Mouse (Mus musculus) heart, embryonic 16.5 days (tissue): ENCODE results near the gene Trim28. TPM values are rescaled to one million over a fixed set of nuclear protein-coding genes. Genes with fewer than 3 reads are reported as not detected.

Source experiments
- ATAC-seq: fragments of 200-750 bp; cut with Nextera tagmentation; replicated peaks from 2 replicates; pipeline ENCODE4 v1.8.0; 2017; ENCODE audit warnings: moderate number of reproducible peaks; ENCODE audit not compliant: insufficient read depth, low FRiP score; ENCODE audit errors: extremely low read depth
- H3K27ac ChIP-seq: fragments of 300-500 bp; sonication (generic); 2 replicates; pipeline ENCODE4 v1.5.1; 2014; ENCODE audit warnings: mild to moderate bottlenecking, low read length, control low read depth, moderate library complexity
- H3K27me3 ChIP-seq: fragments of 300-500 bp; sonication (generic); 2 replicates; pipeline ENCODE4 v1.6.1; 2014; ENCODE audit warnings: low read length, mixed read lengths; ENCODE audit not compliant: control insufficient read depth, insufficient read depth
- H3K36me3 ChIP-seq: fragments of 300-500 bp; sonication (generic); 2 replicates; pipeline ENCODE4 v1.6.1; 2014; ENCODE audit not compliant: control insufficient read depth, insufficient read depth
- H3K4me1 ChIP-seq: fragments of 300-500 bp; sonication (generic); 2 replicates; pipeline ENCODE4 v1.6.1; 2014; ENCODE audit warnings: low read length, mixed read lengths; ENCODE audit not compliant: control insufficient read depth, insufficient read depth
- H3K4me2 ChIP-seq: fragments of 300-500 bp; sonication (generic); 2 replicates; pipeline ENCODE4 v1.6.1; 2014; ENCODE audit warnings: low read depth, mild to moderate bottlenecking, control low read depth, low read length
- H3K4me3 ChIP-seq: fragments of 300-500 bp; sonication (generic); 2 replicates; pipeline ENCODE4 v1.5.1; 2014; ENCODE audit warnings: mild to moderate bottlenecking, control low read depth, low read length
- H3K9ac ChIP-seq: fragments of 300-500 bp; sonication (generic); 2 replicates; pipeline ENCODE4 v1.6.1; 2014; ENCODE audit warnings: low read length, control low read depth
- H3K9me3 ChIP-seq: fragments of 300-500 bp; sonication (generic); replicated peaks from 2 replicates; pipeline ENCODE4 v1.6.1; 2016; ENCODE audit warnings: low read length; ENCODE audit not compliant: control insufficient read depth
- WGBS: fragments of 180-500 bp; shearing (Covaris S2); extraction: QIAGEN DNeasy Blood & Tissue Kit; methylation state at CpG from one replicate; pipeline ENCODE4 v1.1.7; 2014; 5-methylcytosine and 5-hydroxymethylcytosine counted together
- polyA plus RNA-seq: library from polyadenylated mRNA; unstranded; fragments of >200 nt; fragmentation: Nextera tagmentation; extraction: Ambion mirVana; gene quantifications from 2 replicates; pipeline ENCODE4 v1.2.1, GENCODE M21; 2015

Trim28 gene
- polyA plus RNA-seq, 1 experiment from 2014 or later: 123 TPM

DNA sequence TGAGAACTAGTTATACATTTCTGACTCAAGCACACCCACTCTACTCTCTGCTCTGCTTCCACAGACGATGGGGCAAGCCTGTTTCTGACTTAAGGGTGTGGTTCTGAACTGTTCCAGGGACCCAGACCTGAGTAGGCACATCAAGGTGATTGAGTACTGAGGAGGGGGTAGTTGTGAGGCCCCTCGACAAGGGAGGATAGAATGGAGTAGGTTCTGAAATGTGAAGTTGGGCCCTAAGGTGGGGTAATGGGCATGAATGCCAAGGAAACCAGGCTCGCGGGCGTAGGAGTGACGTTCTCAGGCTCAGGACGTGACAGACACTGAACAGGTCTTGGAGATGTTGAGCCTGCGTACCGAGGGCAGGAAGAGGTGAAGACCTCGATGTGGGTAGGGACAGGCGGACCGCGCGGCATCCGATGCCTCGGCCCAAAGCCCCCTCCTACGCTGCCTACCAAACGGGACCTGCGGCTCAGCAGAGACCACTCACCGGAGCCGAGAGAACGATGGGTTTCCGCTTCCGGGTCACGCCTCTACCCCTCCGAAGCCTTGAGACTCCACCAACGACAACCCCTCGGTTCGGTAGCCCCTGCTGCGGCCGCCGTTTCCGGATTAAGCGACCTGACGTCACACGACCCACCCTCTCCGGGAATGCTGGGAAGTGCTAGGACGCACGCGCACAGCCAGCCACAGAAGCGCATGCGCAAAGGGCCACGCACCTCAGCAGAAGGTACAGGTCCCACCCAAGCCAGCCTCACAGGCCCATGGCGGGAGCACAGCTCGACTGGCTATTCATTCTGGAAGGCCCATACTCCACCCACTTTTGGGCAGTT lies 35.4 kb downstream of the Trim28 start, which contains the start of gene Chmp2a:
Chmp2a (minus strand) TSS at position 660 of the 830 bp plus-strand sequence.
- Histone ChIP-seq H3K4me1 (peaks cover 31% of the 10 kb centered on the region), H3K27ac (peak within 1 kb of the TSS; percentile 85), H3K9me3 (no peaks in the 10 kb centered on the region), H3K36me3 (peaks cover 44% of the 10 kb centered on the region), H3K9ac (peak within 1 kb of the TSS; percentile 85), H3K4me3 (peak within 1 kb of the TSS; percentile 74), H3K27me3 (no peaks in the 10 kb centered on the region), H3K4me2 (peak within 1 kb of the TSS; percentile 86)
- peak; percentile 67 for ATAC-seq
- WGBS: under 1% methylated on average over 45 of the region's 45 CpGs

DNA sequence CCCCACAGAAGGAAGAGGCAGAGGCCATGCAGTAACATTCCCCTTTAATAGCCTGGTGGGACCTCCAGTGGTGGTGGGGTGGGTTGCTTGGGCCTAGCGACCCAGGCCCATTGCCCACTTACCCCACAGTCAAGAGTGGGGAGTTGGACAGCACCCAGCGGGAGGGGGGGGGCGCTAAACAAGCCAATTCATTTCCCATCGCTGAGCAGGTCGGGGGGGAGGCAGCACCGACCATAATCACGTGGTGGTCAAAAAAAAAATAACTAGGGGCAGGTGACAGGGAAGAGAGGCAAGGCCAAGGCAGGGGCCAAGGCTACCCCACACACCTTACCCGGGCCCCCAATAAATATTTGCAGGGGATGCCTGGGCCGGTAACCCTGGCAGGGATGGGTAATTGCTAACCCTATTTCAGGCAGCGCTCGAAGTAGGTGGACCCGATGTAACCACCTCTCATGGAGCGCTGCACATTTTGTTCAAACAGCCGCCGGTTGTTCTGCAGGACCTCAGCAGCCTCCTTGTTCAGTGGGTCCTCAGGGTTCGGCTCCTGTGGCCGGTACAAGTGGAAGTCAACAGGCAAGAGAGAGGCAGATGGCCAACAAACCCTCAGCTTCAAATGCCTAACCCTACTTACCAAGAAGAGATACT lies 36.4 kb downstream of the Trim28 start:
- H3K27ac ChIP-seq: peak overlapping the region; percentile 85
- peak overlapping the region; percentile 86; the same call in 1 of the 2 replicates for H3K4me2 ChIP-seq
- peaks cover 33% of the 10 kb centered on the region for H3K4me1 ChIP-seq
- no peak overlapping the region; the same call in 1 of the 2 replicates for H3K4me3 ChIP-seq
- H3K36me3 ChIP-seq: peaks cover 34% of the 10 kb centered on the region
- 86% methylated on average over 17 of the region's 17 CpGs for WGBS
- no peak for ATAC-seq
- H3K9ac ChIP-seq: peak overlapping the region; percentile 62; the same call in 1 of the 2 replicates
- H3K27me3 ChIP-seq: no peaks in the 10 kb centered on the region
- H3K9me3 ChIP-seq: no peaks in the 10 kb centered on the region

GRCm38 (mm10) chr7:13036806-13037205 lies 37.9 kb downstream of the Trim28 start:
- peak overlapping the region; percentile 90 for H3K9ac ChIP-seq
- peaks cover 19% of the 10 kb centered on the region for H3K36me3 ChIP-seq
- H3K4me2 ChIP-seq: peak overlapping the region; percentile 96
- no peaks in the 10 kb centered on the region for H3K9me3 ChIP-seq
- H3K27ac ChIP-seq: peak overlapping the region; percentile 99
- peaks cover 33% of the 10 kb centered on the region for H3K4me1 ChIP-seq
- 29% methylated on average over 4 of the region's 4 CpGs for WGBS
- no peaks in the 10 kb centered on the region for H3K27me3 ChIP-seq
- peak overlapping the region; percentile 87 for H3K4me3 ChIP-seq
- no peak for ATAC-seq

DNA sequence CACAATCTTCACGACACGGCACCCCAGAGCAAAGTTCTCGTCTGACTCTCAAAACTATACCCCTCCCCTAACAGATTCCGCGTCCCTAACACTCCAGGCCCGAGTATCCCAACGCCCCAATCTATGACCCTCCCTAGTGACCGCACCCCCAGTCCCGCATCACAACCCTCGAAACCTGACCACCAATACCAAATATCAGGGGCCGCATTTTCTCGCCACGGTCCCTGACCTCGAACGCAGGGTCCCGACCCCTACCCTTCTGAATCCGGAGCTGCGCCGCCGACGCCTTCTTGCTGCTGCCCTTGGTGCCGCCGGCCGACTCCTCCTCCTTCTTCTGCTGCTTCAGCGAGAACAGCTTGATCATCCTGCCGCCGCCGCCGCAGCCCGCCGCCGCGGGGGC lies 38.5 kb downstream of the Trim28 start:
- peaks cover 33% of the 10 kb centered on the region for H3K4me1 ChIP-seq
- H3K27ac ChIP-seq: peak overlapping the region; percentile 99
- peak overlapping the region; percentile 90 for H3K9ac ChIP-seq
- peak overlapping the region; percentile 96 for H3K4me2 ChIP-seq
- peaks cover 4% of the 10 kb centered on the region; the same call in 1 of the 2 replicates for H3K27me3 ChIP-seq
- peak overlapping the region; percentile 87 for H3K4me3 ChIP-seq
- H3K9me3 ChIP-seq: no peaks in the 10 kb centered on the region
- ATAC-seq: peak; percentile 4; the same call in 1 of the 2 replicates
- under 1% methylated on average over 32 of the region's 33 CpGs for WGBS
- H3K36me3 ChIP-seq: peaks cover 15% of the 10 kb centered on the region

DNA sequence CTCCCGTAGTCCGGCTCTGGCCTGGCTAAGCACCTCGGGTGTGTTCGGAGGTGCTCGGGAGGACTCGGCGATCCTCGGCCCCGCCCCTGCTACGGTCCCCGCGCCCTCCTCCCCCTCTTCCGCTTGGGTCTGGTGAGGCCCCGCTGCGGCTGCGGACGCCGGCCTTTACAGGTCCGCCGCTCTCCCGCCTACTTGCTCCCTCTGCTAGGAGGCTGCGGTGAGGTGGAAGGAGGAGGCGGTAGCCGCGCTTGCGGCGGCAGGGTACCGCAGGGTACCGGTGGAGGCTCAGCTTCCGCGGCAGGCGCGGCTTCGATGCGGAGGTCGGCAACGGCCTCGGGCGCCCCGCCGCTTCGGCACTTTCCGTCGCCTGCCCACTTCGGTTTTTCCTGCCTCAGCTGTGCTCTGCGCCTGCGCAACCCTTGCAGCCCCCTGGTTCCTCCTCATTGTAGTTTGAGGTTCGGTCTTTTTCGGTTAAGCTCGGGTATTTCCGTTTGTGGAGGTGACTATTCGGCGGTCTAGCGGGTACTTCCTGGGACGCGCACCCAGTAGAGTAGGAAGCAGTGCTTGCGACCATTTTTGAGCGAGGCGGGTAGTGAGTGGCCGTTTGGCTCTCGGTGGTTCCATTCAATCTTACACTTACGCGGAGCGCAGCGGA lies 39.1 kb downstream of the Trim28 start, which contains the start of gene Ube2m:
Ube2m (minus strand) TSS at position 375 of the 655 bp plus-strand sequence.
- Histone ChIP-seq H3K9me3 (no peaks in the 10 kb centered on the region; the same call in 1 of the 2 replicates), H3K4me2 (peak within 1 kb of the TSS; percentile 96), H3K9ac (peak within 1 kb of the TSS; percentile 90), H3K36me3 (peaks cover 12% of the 10 kb centered on the region), H3K4me3 (peak within 1 kb of the TSS; percentile 87), H3K27me3 (peaks cover 9% of the 10 kb centered on the region), H3K4me1 (peaks cover 32% of the 10 kb centered on the region), H3K27ac (peak within 1 kb of the TSS; percentile 99)
- ATAC-seq: peak; percentile 91
- 0% methylated on average over 63 of the region's 65 CpGs for WGBS

- Histone ChIP-seq H3K4me2 (peak overlapping the region; percentile 92), H3K4me3 (peak overlapping the region; percentile 87), H3K27me3 (peaks cover 15% of the 10 kb centered on the region), H3K9ac (peak overlapping the region; percentile 90), H3K27ac (peak overlapping the region; percentile 99), H3K36me3 (peaks cover 12% of the 10 kb centered on the region), H3K4me1 (peaks cover 25% of the 10 kb centered on the region), H3K9me3 (peaks cover 6% of the 10 kb centered on the region; the same call in 1 of the 2 replicates)
- ATAC-seq: no peak
- WGBS: 13% methylated on average over 15 of the region's 15 CpGs
These were observed 39.8 kb downstream of the Trim28 start for GRCm38 (mm10) chr7:13038621-13039169.

DNA sequence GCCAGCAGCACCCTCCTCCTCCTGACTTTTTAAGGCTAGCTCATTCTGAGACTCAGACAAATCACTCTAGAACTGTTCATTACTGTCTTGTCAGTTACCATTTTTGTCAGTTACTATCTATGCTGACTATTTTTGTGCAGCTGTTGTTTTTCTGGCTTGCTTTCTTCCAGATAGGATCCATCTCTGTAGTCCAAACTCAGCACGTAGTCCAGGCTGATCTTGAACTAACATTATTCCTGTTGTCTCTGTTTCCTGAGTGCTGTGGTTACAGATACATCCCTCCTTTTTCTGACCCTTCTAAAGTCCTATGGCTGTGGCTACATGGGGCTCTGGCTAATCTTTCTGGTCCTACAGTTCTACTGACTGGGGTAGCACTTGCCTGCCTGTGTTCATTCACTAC lies 40.3 kb downstream of the Trim28 start:
- peak overlapping the region; percentile 90 for H3K9ac ChIP-seq
- peak overlapping the region; percentile 87 for H3K4me3 ChIP-seq
- peaks cover 22% of the 10 kb centered on the region for H3K4me1 ChIP-seq
- H3K27me3 ChIP-seq: peaks cover 17% of the 10 kb centered on the region
- ATAC-seq: no peak
- H3K36me3 ChIP-seq: peaks cover 12% of the 10 kb centered on the region
- H3K4me2 ChIP-seq: peak overlapping the region; percentile 92
- 54% methylated on average over 1 of the region's 1 CpGs for WGBS
- peak overlapping the region; percentile 99 for H3K27ac ChIP-seq
- H3K9me3 ChIP-seq: peaks cover 6% of the 10 kb centered on the region; the same call in 1 of the 2 replicates

DNA sequence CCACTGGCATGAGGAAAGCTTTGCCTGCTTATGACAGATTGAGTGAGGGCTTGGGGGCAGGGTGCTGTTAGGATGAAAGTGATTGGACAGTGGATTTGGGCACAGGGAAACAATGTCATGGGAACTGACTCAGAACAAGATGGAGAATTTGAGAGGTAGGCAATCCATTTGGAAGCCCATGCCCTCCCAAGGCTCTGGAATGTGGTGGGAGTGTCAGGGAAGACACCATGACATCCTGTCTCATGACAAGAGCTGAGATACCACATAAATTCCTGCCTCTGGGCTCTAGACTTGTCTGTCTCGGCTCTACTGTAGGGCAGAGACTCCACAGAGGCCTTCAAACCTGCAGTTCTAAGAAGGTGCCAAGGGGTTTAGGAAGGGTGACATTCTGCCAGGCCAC lies 42.3 kb downstream of the Trim28 start:
- Histone ChIP-seq H3K4me2 (no peak overlapping the region), H3K4me1 (peaks cover 17% of the 10 kb centered on the region), H3K9me3 (peaks cover 6% of the 10 kb centered on the region; the same call in 1 of the 2 replicates), H3K27me3 (peaks cover 31% of the 10 kb centered on the region), H3K36me3 (no peaks in the 10 kb centered on the region; the same call in 1 of the 2 replicates), H3K4me3 (no peak overlapping the region), H3K9ac (no peak overlapping the region), H3K27ac (no peak overlapping the region)
- no peak for ATAC-seq
- 59% methylated on average over 1 of the region's 1 CpGs for WGBS
